Mouse (Mus musculus): Measurements from ENCODE around the gene 2410015M20Rik.

2410015M20Rik gene

DNA sequence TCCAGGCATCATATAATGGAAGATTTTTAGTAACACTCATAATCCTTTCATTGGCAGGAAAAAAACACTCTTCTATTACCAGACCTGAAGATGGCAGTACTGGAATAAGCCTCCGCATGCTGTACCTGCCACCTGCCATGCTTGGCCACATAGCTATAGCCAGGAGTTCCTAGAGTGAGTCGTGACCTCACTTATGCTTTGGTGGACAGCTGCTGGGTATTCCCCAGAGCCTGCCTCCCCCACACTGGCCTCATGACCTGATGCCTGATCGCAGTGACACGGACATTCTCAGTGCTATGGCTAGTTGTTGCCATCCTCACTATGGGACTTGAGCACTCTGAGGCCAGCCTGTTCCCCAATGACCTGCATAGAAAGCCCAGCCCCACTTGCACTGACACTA, 39.3 kb downstream of the 2410015M20Rik start:
- DNase-seq (ENCODE audit: low read depth): no peak

DNA sequence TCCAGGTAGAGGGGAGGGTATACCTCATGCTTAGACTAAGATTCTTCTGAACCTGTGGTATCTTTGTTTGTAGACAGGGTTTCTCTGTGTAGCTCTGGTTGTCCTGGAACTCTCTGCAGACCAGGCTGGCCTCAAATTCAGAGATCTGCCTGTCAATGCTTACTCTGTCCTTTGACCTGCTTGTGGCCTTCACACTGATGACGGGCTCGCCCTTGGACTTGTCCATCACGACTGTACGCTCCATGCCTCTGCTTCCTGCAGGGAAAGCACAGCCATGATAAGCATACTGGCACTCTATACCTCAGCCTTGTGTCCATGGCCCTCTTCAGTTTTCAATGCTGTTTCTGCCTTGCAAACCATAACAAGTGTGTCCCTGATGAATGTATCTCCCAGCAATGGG, 42.2 kb downstream of the 2410015M20Rik start:
- DNase-seq (ENCODE audit: low read depth): no peak

DNA sequence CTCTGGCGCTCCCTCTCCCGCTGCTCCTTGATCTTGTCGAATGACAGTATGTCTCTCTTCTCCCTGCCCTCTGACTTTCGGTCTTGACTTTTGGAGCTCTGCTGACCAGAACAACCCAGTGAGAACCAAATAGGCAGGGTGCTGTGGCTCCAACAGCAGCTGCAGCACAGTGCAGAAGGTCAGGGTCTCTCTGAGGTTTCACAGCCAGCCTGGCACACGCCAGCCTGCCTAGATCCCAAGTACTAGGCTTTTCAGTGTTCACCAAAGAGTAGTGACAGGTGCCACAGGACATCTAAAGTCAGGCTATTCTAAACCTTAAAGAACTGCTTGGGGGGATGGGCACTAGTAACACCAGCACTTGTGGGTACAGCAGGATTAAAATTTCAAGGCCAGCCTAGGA, 42.7 kb downstream of the 2410015M20Rik start:
- DNase-seq (ENCODE audit: low read depth): no peak

DNA sequence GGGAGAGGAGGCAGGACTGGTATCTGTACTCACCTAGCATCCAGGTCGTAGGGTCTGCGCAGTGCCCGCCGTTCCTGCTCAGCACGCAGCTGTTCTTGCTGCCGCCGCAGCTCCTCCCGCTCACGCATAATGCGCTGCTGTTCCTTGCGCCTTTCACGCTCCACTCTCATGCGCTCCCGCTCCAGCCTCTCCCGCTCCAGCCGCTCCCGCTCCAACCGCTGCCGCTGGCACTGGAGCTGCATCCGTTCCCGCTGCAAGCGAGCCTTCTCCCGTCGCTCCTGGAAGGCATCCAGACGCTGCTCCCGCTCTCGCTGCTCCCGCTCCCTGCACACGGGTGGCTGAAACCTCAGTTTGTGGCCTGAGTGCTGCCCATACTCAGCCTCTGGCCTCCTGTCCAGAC, 43.3 kb downstream of the 2410015M20Rik start:
- no peak for DNase-seq (ENCODE audit: low read depth)

DNA sequence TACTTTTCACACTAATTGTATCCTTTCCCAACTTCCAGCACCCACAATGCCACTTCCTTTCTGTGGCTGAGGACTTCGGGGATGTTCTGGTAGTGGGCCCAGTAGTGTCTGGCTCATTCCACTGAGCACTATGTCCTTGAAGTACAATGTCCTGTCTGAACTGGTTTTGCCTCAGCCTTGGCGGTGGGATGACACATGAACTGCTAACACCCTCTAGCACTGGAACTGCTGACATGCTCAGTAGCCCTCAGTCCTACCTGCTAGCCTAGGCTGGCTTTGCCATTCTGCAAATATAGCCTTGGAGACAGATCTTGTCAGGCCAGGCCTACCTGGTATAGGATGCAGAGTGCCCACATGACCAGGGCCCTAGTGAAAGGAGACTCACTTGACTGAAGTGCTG, 47.7 kb downstream of the 2410015M20Rik start:
- no peak for DNase-seq (ENCODE audit: low read depth)

GRCm38 (mm10) chr17:56560131-56560530, 49.4 kb downstream of the 2410015M20Rik start:
- DNase-seq (ENCODE audit: low read depth): no peak

DNA sequence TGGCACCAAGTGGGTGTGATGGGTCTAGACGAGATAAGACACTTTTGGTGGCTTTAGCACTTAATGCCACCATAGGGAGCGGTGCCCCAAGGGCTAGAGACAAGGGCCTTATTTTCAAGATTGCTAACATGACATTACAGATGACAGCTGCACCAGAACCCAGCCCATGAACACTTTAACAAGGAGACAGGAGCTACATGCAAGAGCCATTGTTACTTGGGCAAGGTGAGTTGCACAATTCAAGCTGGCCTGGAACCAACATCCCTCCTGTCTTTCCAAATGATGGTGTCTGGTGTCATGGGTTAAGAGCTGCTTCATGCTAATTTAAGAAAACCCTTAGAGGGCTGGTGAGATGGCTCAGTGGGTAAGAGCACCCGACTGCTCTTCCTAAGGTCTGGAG, 50.2 kb downstream of the 2410015M20Rik start:
- DNase-seq (ENCODE audit: low read depth): peak; percentile 33

- DNase-seq (ENCODE audit: low read depth): peak; percentile 81
Observed at GRCm38 (mm10) chr17:56558448-56558847, 51.1 kb downstream of the 2410015M20Rik start.
